Mouse (Mus musculus): ENCODE results near the gene 2700097O09Rik. TPM values are rescaled to one million over a fixed set of nuclear protein-coding genes. Genes with fewer than 3 reads are reported as not detected.
"Not testable (repeated sequence)": the region's sequence is repeated elsewhere in the genome, so short reads cannot be mapped to it uniquely, and the experiment has no call there.

The 2700097O09Rik gene
- total RNA-seq, 2 experiments from 2014 or later: 8.9 to 11.3 TPM

DNA sequence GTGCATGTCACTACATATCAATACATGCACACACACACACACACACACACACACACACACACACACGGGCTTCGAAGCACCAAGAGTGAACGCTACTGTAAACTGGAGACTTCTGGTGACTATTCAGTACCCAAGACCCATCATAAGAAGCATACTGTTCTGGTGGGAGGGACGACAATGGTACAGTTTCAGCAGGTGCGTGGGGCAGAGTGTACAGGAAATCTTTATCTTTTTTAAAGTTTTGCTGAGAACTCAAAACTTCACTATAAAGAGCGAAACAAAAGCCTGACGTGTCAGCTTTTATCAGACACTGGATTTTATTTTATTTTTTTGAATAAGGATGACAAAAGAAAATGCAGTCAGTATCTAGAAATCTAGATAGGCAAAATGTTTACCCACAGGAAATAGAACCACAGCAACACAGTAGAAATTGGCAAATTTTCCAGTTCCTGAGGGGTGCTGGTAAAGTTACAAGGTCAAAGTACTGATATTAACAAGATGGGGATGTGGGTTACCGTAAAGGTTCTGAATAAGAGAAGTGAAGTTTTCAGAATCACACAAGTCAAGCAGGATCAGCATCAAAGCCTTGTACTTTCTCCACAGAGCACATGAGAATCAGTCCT is 30.1 kb downstream of the 2700097O09Rik start:
- DNase-seq: no peak

DNA sequence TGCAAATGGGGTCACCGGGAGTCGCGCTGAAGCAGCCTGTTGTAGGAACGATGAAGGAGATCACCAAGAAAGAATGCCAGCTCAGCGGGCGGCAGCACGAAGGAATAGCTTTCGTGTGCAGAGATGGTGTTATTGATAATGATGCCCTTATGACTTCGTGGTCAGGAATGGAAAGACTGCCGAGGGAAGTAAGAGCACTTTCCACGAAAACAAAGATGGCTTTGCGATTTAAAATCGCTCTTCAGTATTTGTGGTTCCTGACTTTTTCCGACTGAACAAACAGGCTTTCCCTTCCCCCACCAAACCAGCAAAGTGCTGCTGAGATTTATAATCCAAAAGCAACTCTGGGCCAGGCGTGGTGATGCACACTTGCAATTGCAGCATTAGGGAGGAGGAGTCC is 38.9 kb downstream of the 2700097O09Rik start:
- no peak for DNase-seq

DNA sequence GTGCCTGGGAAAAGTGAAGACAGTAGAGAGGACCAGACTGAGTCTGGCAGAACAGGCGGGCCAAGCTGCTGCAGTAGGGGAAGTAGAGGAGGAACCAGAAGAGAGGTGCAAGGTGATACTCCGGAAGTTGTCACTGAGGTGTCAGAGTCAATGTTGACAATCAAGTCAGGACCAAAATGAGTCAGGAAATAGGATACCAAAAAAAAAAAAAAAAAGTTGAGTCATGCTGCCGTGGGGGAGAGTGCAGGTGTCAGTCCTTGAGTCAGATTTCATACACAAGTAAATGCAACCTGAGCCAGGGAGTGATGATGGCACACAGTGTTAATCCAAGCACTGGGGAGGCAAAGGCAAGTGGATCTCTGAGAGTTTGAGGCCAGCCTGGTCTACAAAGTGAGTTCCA is 52.8 kb downstream of the 2700097O09Rik start:
- DNase-seq: no peak

DNA sequence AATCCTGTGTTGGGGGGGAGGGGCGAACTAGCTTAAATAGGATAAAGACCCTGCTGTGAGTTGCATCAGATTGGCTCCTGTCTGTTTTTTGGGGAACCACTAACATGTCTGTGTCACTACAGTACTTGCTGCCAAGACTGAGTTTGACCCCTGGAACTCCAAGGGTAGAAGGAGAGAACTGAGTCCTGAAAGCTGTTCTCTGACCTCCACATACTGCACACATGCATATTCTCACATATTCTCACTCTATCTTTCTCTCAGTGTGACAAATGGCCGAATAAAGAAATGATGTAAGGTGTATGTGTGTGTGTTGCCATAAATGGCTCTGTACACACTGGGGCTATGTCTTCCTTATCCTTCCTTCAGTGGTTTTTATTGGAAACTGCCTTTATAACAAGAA is 56.6 kb downstream of the 2700097O09Rik start:
- no peak for DNase-seq

DNA sequence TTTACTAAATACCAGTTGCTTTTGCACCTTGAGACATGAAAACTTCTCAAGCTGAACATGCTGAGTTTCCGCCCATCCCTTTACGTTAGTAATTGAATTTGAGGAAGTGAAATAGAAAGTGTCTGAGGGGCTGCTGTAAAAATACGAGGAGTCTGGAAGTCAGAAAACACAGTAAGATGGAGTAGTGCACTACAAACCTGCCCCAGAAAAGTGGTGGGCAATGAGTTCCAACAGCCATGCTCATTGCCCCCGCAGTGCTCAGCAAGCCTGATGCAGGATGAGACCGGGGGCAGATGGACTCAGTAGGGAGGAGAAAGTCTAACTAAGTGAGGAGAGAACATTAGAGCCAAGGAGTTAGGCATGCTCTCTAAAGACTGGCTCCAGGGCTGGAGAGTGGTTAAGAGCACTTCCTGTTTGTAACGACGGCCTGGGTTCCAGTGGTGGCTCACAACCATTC is 60.5 kb downstream of the 2700097O09Rik start:
- DNase-seq: no peak

DNA sequence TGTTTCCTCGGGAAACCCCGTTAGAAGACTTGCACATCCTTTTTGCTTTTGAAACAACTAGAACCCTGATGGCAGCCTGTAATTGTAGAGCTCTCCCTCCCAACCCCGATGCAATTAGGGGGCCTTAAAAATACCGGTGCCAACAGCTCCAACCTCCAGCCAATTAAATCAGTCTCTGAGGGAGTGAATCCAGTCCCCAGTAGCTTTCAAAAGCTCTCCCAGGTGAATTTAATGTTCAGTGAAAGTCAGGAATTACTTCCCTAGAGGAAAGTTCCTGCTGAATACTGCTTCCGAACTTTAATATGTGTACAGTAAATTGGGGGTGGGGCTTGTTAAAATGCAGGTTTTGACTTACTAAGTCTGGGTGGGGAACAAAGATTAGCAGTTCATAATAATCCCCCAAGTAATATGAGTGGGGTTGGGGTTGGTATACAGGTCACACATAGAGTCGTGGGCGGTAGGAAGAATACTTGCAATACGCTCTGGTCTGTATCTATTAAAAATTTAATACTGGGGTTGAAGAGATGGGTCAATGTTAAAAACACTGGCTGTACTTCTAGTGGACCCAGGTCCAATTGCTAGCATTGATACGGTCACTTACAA is 62.7 kb downstream of the 2700097O09Rik start:
- no peak for DNase-seq

DNA sequence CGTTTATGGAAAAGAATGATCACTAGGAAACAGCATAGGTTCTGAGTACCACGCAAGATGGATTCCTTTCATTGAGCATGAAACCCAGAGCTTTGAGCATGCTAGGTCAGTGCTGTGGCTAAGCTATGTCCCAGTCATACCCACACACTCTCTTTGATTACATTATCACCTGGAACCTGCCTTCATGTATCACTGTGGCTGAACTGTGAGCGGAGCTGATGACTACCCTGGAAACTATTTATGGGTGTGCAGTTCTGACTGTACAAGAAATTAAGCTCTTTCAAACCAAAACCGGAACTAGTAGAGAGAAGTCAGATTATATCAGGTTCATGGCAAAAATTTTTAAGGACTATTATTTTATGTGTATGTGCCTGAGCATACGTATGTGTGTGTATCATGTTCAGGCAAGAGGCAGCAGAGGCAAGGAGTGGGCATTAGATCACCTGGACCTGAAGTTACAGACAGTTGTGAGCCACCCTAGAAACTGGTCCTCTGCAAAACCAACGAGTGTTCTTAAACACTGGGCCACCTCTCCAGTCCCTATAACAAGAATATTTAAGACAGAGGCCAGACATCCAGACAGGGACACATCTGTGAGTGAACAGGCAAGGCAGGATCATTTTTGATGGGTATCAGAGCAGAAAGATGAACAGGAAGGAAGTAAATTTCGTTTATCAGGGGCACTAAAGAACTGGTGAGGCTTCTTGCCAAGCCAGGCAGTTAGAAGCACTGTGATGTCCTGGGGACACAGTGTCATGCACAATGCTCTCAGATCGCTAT is 63.4 kb downstream of the 2700097O09Rik start:
- no peak for DNase-seq

DNA sequence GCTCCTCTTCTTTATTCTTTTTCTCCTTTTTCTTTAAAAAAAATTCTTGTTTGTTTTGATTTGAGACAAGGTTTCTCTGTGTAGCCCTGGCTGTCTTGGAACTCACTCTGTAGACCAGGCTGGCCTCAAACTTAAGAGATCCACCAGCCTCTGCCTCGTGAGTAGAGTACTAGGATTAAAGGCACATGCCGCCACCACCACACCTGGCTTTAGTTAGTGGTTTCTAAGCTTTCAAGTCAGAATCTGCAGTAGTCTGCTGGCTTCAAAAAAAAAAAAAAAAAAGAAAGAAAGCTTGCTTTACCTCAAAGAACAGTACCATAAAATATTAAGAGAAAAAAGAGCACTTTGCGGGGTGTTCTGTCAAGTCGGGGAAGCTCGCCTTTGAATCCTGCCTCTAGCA is 64.5 kb downstream of the 2700097O09Rik start:
- no peak for DNase-seq

DNA sequence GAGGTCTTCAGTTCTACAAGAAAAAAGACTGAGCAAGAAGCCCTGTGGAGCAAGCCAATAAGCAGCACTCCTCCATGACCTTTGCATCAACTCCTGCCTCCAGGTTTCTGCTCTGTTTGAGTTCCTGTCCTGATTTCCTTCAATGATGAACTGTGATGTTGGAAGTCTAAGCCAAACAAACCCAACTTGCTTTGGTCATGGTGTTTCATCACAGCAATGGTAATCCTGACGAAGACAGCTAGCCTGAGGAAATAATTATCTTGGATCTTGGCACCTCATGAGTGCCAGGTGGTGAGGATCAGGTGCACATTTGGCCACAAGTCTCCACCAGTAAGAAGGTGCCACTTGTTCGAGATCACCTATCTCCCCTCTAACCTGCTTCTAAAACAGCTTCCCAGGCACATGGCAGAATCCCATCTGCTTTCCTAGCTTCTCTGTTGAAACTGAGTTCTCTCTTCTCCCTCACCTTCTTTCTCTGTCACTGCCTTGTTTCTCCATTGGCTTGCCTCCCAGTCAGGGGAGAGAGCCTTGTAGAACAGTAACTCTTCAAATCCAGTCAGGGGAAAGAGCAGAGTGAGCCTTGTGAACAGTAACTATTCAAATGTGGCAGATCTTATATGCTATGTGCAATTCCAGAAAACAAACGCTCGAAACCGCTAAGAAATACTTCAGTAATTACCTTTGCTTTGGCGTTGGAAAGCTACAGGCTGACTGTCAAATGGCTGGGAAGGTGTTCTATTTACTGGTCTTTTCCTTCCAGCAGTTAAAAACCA is 66.1 kb downstream of the 2700097O09Rik start, which contains the start of gene Baz1a:
Gene Baz1a (minus strand): TSS at position 723 of the 773 bp plus-strand sequence.
- no peak for DNase-seq

DNA sequence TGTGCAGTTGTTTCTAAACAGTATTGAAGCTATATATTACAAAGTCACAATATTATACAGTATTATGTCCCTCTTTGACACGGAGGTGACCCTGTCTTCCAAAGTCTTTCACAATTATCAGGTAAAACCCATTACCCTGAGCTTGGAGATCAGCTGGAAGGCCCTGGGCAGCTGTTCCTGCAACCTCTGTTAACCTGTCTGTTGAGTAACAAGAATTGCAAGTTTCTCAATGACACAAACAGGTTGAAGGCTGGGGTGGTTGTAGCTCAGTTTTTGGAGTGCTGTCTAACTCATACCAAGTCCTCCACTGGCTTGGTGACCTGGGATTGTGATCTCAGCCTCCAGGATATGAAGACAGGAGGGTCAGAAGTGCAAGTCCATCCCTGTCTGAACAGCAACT is 66.9 kb downstream of the 2700097O09Rik start:
- no peak for DNase-seq

DNA sequence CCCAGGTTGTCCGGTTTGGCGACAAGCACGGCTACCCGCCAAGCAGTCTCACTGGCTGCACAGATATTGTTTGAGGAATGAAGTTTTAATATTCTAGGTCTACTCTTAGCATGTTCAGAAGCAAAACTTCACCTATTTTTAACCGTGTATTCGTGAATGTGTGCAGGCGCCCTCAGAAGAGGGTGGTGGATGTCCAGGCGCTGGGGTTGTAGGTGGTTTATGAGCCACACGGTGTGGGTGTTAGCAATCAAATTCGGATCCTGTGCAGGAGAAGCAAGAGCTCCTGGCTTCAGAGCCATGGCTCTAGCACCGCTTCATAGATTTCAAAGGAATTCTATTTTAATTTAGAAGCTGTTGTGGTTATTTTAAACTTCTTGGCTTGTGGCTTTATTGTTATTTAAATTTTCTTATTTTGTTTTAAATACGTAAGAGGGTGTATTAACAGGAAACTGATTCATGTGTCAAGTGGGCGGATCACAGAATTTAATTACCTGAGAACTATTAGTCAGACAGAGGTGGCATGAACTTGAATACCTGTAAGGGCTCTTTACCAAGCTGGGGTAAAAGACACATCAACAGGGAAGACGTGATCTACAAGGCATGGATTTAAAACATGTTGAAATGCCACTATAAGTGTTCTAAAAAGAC is 72.4 kb downstream of the 2700097O09Rik start:
- no peak for DNase-seq

DNA sequence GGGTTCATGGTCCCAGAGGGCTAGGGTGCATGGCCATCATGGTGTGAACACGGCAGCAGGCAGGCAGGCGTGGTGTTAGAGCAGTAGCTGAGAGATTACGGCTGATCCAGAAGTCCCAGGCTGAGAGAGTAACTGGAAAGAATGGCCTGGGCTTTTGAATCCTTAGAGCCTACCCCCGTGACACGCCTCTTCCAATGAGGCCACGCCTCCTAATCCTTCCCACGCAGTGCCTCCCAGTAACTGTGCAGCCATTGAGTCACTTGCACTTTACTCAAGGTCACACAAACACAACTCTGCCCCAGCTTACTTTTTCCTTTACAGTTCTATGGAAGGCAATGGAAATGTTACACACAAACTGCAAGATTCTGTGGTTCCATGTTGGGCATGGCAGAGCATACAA is 73.8 kb downstream of the 2700097O09Rik start:
- DNase-seq: no peak

DNA sequence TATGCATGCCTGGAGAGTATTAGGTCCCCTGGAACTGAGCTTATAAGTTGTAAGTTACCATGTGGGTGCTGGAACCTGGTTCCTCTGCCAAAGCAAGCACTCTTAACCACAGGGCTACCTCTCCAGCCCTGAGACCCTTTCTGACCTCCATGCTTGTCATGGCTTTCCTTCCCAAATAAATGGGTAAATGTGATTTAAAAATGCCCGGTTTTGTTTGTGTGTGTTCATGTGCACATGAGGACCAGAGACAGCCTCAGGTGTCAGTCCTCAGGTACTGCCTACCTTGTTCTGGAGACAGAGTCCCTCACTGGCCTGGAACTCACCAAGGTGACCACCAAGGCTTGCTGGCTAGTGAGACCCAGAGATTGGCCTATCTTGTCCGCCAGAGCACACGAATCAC is 75.5 kb downstream of the 2700097O09Rik start:
- no peak for DNase-seq

DNA sequence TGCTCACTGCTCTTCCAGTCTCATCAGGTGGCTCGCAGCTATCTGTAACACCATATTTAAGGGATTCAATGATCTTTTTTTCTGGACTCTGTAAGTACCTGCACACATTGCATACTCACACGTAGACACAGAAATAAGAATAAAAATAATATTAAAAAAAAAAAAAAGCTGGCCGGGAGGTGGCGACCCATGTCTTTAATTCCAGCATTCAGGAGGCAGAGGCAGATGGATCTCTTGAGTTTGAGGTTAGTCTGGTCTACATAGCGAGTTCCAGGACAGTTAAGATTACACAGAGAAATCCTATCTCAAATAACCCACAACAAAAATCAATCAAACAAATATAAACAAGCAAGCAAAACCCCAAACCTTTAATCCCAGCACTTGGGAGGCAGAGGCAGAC is 76.1 kb downstream of the 2700097O09Rik start:
- no peak for DNase-seq

DNA sequence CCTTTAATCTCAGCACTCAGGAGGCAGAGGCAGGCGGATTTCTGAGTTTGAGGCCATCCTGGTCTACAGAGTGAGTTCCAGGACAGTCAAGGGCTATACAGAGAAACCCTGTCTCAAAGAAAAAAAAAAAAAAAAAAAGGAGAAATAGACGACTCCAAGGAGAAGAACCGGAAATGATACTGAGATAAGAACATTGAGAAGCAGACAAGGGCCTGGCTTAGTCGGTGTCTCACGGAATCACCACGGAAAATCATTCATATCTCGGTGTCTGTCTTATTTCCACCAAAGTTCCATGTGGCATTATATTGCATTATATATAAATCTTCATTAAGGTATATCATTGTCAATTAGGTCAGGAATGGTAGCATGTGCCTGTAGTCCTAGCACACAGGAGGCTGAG is 77.4 kb downstream of the 2700097O09Rik start:
- DNase-seq: not testable (repeated sequence)

DNA sequence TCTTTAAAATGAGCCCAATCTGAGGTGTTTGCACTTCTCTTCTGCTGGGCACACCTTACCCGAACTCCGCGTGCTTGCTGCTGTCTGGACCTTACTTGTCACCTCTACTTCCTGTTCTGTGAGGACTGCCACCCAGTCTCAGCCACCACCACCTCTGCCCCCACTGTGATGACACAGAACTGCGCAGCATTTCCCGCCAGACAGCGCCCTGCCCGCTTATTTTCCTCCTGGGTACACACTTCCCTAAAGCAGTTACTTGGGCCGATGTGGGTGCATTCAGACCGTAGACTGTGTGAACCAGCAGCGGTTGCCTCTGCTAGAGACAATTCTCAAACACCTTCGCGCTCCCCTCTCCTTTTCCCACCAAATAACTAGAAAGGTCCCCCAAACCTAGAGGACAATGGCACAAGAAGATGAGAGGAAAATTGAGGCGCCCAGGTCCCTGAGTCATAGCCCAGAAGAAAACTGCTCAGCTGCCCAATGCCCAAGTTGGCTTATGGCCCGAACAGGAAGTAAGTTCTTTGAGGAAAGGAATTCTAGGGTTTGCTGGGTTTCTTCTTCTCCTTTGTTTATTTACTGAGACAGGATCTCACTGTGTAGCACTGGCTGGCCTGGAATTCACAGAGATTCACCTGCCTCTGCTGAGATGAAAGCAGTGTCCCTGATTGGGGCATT is 80.8 kb downstream of the 2700097O09Rik start:
- peak; percentile 28 for DNase-seq

DNA sequence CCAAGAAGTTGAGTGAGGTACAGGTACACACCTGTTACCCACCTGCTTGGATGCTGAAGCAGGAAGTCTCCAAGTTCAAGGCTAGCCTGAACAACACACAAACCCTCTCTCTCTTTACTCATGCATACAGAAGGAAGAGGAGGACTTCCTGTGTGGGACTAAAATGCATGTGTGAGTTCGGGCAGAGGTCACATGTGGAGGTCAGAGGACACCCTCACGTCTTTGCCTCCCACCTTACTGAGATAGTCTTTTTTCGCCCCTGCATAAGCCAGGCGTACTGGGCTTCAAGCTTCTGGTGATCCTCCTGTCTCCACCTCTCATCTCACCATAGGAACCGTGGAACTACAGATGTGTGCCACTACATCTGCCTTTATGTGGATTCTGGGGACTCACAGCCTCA is 81.5 kb downstream of the 2700097O09Rik start:
- no peak for DNase-seq

DNA sequence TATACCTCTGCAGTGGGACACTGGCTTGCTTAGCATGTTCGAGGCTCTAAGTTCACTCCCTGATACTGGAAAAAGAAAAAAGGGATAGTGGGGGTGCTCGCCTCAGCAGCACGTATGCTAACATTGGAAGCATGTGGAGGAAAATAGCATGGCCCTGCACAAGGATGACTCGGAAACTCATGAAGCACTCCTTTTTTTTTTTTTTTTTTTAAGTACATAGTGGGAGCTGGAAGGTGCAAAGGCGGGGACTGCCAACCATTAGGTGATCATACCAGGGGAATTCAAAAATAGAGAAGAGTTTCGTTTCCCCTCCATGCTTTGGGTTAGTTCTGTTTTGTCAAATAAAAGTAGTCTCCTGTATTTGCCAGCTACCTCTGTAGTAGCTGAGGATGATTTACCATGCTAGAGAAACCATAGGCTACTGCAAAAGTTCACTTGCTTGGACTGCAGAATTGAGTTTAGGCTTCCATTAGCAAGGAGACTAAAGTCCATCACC is 82.9 kb downstream of the 2700097O09Rik start:
- DNase-seq: no peak

DNA sequence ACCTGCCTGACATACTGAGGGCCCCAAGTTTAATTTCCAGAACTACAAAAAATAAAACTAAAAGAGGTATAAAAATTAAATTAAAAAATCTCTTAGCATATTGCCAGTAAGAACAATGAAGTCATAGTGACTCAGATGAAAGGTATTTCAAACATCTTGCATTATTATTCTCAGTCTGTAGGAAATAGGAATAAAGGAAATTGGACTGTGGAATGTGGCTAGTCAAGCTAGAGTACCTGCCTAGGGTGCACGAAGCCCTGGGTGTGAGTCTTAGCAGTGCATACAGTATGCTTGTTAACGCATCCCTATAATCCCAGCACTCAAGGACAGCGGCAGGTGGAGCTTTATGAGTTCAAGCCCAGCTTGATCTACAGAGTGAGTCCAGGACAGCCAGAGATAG is 83.9 kb downstream of the 2700097O09Rik start:
- DNase-seq: no peak

Data from adrenal gland, postnatal 10 days (tissue).